Mouse (Mus musculus): ENCODE results near the gene Hagh.

Gene Hagh

DNA sequence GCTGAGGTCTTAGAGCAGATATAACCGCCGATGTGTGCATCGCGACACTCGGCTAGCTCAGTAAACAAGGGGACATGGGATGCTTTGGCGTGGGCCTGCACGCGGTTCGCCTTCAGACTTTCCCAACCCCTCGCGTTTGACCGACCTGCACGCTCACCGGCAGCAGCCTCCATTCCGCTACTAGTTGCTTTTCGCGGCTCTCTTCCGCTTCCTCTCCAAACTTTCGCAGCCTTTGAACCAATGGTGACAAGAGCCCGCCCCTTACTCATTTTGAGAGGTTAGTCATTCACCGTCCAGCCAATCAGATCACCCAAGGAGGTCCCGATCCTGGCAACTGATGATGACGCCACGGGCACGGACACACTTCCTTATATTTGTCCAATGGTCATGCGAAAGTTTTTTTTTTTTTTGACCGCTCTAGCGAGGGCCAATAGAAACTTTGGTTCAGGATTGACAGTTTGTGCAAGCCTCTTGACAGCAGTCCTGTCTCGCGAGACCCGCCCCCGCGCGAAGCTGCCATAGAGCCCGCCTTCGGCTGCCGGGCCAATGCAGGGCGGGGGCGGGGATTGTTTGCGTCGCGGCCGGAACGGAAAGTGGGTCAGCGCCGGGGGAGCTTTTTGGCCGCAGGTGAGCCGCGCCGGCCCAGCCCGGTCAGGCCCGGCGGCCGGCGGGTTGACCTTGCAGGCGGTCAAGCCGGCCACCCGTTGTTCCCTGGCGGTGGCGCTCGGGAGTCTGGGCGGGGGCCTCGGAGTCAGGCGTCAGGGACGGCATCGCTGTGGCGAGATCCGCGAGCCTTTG, 46.4 kb downstream of the Hagh start, which contains the start of the genes Nubp2 and Spsb3:
TSS of gene Nubp2 (minus strand) at position 216 of the 798 bp plus-strand sequence.
TSS of gene Spsb3 (plus strand) at position 510 of the 798 bp plus-strand sequence.
- DNase-seq (ENCODE audit: low spot score in 2 of 2) = peak; percentile 94 to 99

DNA sequence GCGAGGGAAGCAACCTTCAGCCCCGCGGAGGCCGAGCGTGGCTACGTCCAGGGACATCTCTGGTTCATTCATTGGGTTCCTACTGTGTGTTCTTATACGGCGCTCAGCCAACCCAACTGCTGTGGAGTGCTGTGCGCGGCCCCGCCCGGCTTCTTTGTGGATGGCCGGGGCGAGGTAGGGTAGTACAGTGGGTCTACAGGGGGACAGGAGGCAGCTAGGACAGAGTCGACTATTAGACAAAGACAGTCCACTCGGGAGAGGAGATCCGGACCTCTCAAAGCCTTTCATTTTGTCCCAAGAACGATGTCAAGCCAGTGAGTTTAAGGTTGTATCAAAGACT, 47.0 kb downstream of the Hagh start:
- no peak for DNase-seq (ENCODE audit: low spot score in 2 of 2)

GRCm38 (mm10) chr17:24887291-24888080, 47.5 kb downstream of the Hagh start:
- no peak for DNase-seq (ENCODE audit: low spot score in 2 of 2)

- DNase-seq (ENCODE audit: low spot score in 2 of 2) = no peak
Observed at GRCm38 (mm10) chr17:24888862-24889261, 48.9 kb downstream of the Hagh start.

GRCm38 (mm10) chr17:24890151-24891092, 50.5 kb downstream of the Hagh start:
- DNase-seq (ENCODE audit: low spot score in 2 of 2) = no peak

DNA sequence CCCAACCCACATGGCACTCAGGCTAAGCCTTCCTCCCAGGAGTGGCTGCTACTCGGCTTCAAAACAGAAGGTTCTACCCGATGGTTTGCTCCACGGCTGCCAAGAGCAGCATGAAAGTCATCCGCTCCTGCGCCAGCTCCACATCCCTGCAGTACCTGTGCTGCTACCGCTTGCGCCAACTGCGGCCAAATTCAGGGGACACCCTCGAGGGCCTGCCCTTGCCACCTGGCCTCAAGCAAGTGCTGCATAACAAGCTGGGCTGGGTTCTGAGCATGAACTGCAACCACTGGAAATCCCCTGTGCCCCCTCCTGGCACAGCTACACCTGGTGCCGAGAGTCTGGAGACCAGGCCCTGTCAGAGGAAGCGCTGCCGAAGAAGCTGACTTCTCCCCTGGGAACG, 51.4 kb downstream of the Hagh start:
- no peak for DNase-seq (ENCODE audit: low spot score in 2 of 2)

DNA sequence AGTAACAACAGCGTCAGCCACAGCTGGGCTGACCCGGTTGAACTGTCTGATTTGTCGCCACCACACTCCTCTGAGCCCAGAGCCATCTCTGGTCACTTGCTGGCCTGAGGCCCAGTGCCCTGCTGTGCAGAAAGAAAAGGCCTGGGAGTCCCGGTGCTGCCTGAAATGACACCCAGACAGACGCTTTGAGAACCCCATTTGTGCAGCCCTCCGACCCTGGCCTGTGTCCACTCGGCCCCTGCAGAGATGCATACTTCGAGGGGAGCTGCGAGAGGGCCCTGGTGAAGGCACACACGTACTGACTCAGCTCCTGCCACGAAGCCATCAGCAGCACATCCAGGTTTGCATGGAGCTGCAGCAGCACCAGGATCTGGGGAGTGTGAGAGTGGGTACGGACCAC, 52.8 kb downstream of the Hagh start:
- DNase-seq (ENCODE audit: low spot score in 2 of 2) = no peak

DNA sequence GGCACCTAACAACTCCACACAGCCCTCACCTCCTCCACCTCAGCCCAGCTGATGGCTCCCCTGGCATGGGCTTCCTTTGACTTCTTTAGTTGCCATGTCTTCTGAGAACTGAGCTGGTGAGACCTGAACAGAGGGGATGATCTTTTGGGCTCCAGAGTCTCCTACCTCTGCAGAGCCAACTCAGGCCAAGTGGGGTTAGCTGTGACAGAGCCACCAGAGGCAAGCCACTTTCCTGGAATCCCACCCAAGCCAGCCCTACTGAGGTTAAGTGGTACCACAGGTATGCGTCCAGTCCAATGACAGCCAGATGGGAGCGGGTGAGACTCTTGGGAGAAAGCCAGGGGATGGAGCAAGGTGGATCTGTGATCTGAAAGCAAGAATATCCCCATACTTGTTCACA, 53.3 kb downstream of the Hagh start:
- no peak for DNase-seq (ENCODE audit: low spot score in 2 of 2)

DNA sequence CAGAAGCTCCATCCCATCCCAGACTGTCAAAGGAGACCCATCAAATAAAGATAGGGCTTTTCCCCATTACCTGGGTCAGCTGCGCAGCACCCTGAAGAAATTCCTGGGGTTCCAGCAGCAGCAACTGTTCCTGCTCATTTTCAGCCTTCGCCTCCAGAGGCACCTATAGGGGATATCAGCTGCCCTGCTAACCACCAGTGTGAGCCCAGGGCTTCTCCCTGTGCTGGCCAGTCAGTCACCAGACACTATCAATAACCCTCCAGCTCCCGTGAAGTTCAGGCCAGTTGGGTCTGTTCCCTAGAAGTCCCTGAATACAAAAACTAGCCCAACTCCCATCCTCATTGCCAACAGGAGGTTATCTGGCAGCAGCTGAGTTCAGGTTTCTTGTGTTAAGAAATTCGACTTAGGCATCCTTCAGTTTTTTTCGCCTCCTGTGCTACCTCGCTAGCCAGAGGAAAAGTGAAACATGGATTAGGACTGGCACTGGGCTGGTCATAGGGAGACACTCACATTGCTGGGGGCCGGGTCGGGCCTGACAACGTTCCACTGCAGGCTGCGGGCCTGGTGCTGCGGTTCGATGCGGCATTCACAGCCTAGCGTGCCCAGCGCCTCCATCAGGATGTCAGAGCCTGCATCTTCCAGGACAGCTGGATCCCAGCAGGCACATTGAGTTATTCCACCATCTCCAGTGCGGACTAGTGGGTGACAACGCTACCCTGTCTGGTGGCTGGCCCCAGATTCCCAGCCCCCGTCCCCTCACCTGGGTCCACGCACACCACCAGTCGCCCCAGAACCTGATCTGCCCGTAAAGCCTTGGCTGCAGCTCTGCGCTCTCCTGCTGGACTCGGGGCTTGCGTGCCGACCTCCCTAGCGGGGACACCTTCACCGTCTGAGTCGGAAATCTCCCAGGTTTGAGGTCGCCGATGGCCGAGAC, 54.4 kb downstream of the Hagh start:
- no peak for DNase-seq (ENCODE audit: low spot score in 2 of 2)

DNA sequence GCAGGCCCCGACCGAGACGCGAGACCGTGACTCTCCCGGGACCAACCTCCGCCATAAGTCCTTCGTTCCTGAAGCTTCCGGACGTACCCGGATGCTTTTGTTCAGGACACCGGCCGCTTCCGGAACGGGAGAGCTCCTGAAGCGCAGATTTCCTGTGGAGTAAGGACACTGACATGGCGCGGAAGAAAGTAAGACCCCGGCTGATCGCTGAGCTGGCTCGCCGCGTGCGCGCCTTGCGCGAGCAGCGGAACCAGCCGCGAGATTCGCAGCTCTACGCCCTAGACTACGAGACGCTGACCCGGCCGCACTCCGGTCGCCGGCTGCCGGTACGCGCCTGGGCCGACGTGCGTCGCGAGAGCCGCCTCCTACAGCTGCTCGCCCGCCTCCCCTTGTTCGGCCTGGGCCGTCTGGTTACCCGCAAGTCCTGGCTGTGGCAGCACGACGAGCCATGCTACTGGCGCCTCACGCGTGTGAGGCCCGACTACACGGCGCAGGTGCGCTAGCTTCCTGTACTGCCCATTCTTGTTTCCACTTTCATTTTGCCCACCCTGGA, 55.1 kb downstream of the Hagh start, which contains the start of the genes Eme2 and Mrps34:
TSS of gene Eme2 (minus strand) at position 93 of the 553 bp plus-strand sequence.
TSS of gene Mrps34 (plus strand) at position 122 of the 553 bp plus-strand sequence.
- peak; percentile 76 to 79 for DNase-seq (ENCODE audit: low spot score in 2 of 2)

DNA sequence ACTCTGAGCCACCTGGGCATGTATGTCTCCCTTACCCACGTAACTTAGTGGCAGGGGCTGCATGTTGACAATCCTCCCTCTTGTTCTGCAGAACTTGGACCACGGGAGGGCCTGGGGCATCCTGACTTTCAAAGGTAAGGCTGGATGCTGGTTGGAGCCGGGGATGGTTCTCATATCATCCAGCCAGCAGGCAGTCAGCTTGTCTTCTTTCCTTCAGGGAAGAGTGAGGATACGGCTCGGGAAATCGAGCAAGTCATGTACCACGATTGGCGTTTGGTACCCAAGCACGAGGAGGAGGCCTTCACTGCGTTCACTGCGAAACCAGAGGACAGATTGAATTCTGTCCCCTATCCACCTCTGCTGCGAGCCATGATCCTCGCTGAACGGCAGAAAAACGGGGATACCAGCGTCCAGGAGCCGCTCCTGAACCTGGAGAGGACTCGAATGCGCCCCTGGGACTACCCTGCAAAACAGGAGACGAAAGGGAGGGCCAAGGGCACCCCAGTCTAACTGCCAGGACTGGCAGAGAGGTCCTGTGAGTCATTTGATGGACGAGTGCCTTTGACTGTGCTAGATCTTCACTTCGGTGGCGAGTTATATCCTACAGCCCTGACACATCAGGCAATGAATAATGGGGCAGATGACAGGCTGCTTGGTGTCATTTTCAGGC, 55.8 kb downstream of the Hagh start:
- DNase-seq (ENCODE audit: low spot score in 2 of 2) = no peak

DNA sequence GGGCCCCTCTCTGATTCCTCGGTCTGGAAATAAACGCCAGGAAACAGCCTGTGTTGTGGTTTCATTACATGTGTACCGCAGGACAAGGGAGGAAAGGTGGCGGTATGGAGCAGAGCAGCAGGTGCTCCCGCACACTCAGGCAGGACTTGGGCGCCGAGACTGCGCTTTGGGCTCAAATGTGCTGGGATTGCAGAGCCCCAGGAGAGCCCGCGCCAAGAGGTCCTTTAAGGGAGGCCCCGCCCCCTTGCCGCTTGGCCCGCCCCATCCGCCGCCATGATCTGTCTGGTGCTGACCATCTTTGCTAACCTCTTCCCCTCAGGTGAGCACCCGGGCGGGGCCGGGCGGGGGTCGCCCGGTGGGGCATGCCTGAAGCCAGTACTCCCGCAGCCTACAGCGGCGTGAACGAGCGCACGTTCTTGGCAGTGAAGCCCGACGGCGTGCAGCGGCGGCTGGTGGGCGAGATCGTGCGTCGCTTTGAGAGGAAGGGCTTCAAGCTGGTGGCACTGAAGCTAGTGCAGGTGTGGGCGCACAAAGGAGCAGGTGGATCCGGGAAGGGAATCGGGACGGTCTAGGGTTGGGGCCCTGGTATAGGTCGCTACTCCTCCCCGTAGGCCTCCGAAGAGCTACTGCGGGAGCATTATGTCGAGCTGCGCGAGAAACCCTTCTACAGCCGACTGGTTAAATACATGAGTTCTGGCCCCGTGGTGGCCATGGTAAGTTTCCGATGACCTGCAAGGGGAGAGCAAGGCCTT, 56.5 kb downstream of the Hagh start, which contains the start of gene Nme3:
TSS of gene Nme3 (plus strand) at position 260 of the 752 bp plus-strand sequence.
- DNase-seq (ENCODE audit: low spot score in 2 of 2) = peak in 1 of 2 experiments; percentile 64

- DNase-seq (ENCODE audit: low spot score in 2 of 2) = no peak
Observed at GRCm38 (mm10) chr17:24896993-24897269, 57.0 kb downstream of the Hagh start.

DNA sequence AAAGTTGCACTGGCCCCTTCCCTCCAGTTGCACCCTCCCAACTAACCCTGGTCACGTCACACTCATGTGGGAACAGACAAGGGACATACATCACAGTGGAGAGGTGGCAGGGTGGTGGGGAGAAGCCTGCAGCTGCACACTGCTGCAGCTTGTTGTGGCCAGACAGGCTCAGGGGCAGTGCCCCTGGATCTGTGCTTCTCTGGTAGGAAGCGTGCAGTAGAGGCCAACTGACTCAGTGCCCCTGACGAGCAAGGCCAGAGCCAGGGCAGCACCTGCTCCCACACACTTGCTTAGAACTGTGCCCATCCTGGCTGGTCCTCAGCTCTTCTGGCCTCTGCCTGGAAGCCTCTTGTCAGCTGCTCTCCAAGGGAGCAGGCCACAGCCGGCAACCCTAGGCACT, 57.7 kb downstream of the Hagh start:
- DNase-seq (ENCODE audit: low spot score in 2 of 2) = no peak

- DNase-seq (ENCODE audit: low spot score in 2 of 2) = no peak
Observed at GRCm38 (mm10) chr17:24898041-24898854, 58.3 kb downstream of the Hagh start.

- DNase-seq (ENCODE audit: low spot score in 2 of 2) = no peak
Observed at GRCm38 (mm10) chr17:24899153-24899552, 59.2 kb downstream of the Hagh start.

GRCm38 (mm10) chr17:24900014-24900413, 60.1 kb downstream of the Hagh start:
- no peak for DNase-seq (ENCODE audit: low spot score in 2 of 2)

DNA sequence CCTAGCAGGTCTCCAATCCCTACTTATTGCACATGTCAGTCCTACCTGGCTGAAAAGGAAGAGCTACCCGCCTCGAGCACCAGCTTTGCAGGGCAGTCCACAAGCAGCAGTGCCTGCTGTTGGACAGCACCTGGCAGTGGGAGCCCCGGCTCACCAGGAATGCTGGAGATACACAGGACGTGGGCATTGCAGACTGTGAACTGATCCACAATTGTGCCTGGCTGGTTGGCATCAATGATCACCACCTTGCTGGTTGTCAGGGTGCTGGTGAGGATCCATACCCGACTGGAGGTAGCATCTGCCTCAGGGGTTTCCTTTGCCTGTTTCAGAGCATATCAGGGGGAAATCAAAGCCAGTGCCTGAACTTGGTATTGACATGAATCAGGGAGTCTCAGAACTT, 62.2 kb downstream of the Hagh start:
- DNase-seq (ENCODE audit: low spot score in 2 of 2) = no peak
